Mouse (Mus musculus): ENCODE measurements at regions not wholly inside any gene's neighbourhood (a gene's known extent, or its start where the extent isn't known, plus 50 kb on each side); places are given as distances from the start of the nearest gene placed in this dataset.

DNA sequence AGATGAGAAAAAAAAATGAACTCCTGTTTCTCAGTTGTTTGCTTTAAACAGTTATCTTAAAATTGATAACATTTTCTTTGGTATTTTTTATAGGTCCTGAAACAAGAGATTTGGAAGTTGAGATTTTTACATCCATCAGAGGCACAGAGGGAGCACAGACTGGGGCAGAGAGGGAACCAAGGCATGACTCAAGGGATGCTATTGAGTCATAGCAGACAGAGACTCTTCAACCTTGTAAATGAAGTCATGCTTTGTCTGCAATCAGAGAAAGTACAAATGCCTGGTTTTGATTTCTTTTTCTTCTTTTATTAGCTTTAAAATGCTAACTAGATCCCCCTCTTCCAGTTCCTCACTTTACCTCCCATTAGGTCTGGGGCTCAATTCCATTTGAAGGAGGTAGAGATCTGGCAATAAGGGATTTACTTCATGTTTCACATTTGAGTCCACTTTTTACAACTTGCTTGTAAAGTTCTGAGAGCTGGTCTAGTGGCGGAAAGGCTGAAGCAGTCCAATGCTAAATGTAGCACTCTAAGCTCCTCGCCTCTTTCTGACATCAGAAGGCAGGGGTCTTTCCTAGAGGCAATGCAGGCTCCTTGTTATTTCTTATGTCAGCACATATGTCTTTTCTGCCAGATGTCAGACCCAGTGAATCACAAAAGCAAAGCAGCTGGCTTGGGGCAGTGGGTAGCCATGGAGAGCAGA lies 77.7 kb upstream of the Tnc start:
- no peaks in the 10 kb centered on the region for H3K4me1 ChIP-seq (ENCODE audit: control insufficient read depth, insufficient read depth, low read length)
- WGBS = 34% methylated on average over 2 of the region's 2 CpGs
- ATAC-seq (ENCODE audit: insufficient number of reproducible peaks, low FRiP score, low TSS enrichment, low read depth) (no peak), DNase-seq (ENCODE audit: low spot score) (peak; percentile 24)
- H3K9me3 ChIP-seq (ENCODE audit: control insufficient read depth, low read length) = no peaks in the 10 kb centered on the region
- no peaks in the 10 kb centered on the region for H3K27me3 ChIP-seq (ENCODE audit: control insufficient read depth, insufficient read depth, low read length)
- H3K36me3 ChIP-seq (ENCODE audit: control insufficient read depth, insufficient read depth, low read length) = no peaks in the 10 kb centered on the region
- no peak overlapping the region for H3K9ac ChIP-seq (ENCODE audit: low read length)
- no peak overlapping the region for H3K4me2 ChIP-seq (ENCODE audit: low read depth, severe bottlenecking)
- no peak overlapping the region for H3K4me3 ChIP-seq (ENCODE audit: low read depth, low read length)
- no peak overlapping the region for H3K27ac ChIP-seq (replicated peaks; ENCODE audit: low read depth, low read length)

DNA sequence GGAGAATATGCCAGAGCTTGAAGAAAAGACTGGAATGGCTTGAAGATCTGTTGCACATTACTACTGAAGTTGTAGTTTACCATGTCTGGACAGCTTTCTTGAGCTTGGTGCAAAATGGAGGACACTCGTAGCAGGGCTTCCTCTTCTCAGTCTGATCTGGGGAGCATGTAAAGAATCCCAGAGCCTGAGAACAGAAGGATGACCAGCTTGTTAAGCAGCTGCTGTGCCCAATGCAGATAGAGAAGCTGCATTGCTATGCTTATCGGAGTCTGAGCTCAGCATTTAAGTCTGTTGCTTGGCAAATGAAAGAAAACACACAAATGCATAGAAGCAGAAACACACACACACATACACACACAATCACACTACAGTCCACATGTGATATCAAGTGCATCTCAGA lies 76.9 kb upstream of the Tnc start:
- Histone ChIP-seq H3K9ac (ENCODE audit: low read length) (no peak overlapping the region), H3K4me1 (ENCODE audit: control insufficient read depth, insufficient read depth, low read length) (no peaks in the 10 kb centered on the region), H3K36me3 (ENCODE audit: control insufficient read depth, insufficient read depth, low read length) (no peaks in the 10 kb centered on the region), H3K27ac (replicated peaks; ENCODE audit: low read depth, low read length) (no peak overlapping the region), H3K4me2 (ENCODE audit: low read depth, severe bottlenecking) (no peak overlapping the region), H3K9me3 (ENCODE audit: control insufficient read depth, low read length) (no peaks in the 10 kb centered on the region), H3K4me3 (ENCODE audit: low read depth, low read length) (no peak overlapping the region), H3K27me3 (ENCODE audit: control insufficient read depth, insufficient read depth, low read length) (no peaks in the 10 kb centered on the region)
- no peak for ATAC-seq (ENCODE audit: insufficient number of reproducible peaks, low FRiP score, low TSS enrichment, low read depth)
- 92% methylated on average over 2 of the region's 2 CpGs for WGBS
- no peak for DNase-seq (ENCODE audit: low spot score)

DNA sequence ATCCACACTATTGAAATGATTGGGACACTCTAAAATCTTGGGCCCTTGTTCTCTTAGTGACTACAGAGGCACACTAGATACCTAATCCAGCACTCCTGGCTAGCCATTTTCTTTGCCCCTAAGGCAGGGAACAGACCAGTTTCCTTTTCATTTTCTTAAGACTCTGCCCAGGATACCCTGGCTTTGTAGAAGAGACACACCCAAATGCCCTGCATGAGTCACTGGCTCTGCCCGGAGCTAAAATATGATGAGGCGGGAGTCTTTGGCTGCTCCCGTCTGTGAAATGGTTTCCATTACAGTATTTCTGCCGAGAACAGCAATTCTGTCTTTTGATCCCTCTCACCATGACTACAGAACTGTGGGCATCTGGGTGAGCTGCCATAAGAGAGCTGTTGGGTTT lies 51.4 kb upstream of the Tnc start:
- 88% methylated on average over 4 of the region's 4 CpGs for WGBS
- H3K27ac ChIP-seq (replicated peaks; ENCODE audit: low read depth, low read length) = no peak overlapping the region
- H3K9ac ChIP-seq (ENCODE audit: low read length) = no peak overlapping the region
- H3K4me1 ChIP-seq (ENCODE audit: control insufficient read depth, insufficient read depth, low read length) = no peaks in the 10 kb centered on the region
- no peaks in the 10 kb centered on the region for H3K9me3 ChIP-seq (ENCODE audit: control insufficient read depth, low read length)
- no peak overlapping the region for H3K4me2 ChIP-seq (ENCODE audit: low read depth, severe bottlenecking)
- H3K4me3 ChIP-seq (ENCODE audit: low read depth, low read length) = no peak overlapping the region
- H3K36me3 ChIP-seq (ENCODE audit: control insufficient read depth, insufficient read depth, low read length) = no peaks in the 10 kb centered on the region
- DNase-seq (ENCODE audit: low spot score) = no peak
- no peaks in the 10 kb centered on the region for H3K27me3 ChIP-seq (ENCODE audit: control insufficient read depth, insufficient read depth, low read length)
- no peak for ATAC-seq (ENCODE audit: insufficient number of reproducible peaks, low FRiP score, low TSS enrichment, low read depth)
